Mouse (Mus musculus) liver, postnatal 0 days (tissue): ENCODE data around the gene Taok1. TPM values are rescaled to one million over a fixed set of nuclear protein-coding genes. Genes with fewer than 3 reads are reported as not detected.

Experiments
- ATAC-seq: fragments of 200-750 bp; cut with Nextera tagmentation; 2 replicates; pipeline ENCODE4 v1.8.0; 2017; ENCODE audit warnings: mild to moderate bottlenecking, moderate library complexity
- DNase-seq: peaks from one replicate; pipeline ENCODE4 v3.0.0-alpha.2; 2016
- H3K27ac ChIP-seq: fragments of 300-500 bp; sonication (generic); 2 replicates; pipeline ENCODE4 v1.5.1; 2014; ENCODE audit warnings: antibody characterized with exemption, moderate library complexity, mild to moderate bottlenecking, low read depth
- H3K27me3 ChIP-seq: fragments of 300-500 bp; sonication (generic); 2 replicates; pipeline ENCODE4 v1.6.1; 2014; ENCODE audit warnings: low read length, control low read depth, mixed read lengths; ENCODE audit not compliant: insufficient read depth
- H3K36me3 ChIP-seq: fragments of 300-500 bp; sonication (generic); replicated peaks from 2 replicates; pipeline ENCODE4 v1.6.1; 2014; ENCODE audit warnings: mild to moderate bottlenecking, control low read depth, low read length, moderate library complexity, mixed read lengths; ENCODE audit not compliant: insufficient read depth
- H3K4me1 ChIP-seq: fragments of 300-500 bp; sonication (generic); 2 replicates; pipeline ENCODE4 v1.6.1; 2014; ENCODE audit warnings: antibody characterized with exemption, mild to moderate bottlenecking, control low read depth; ENCODE audit not compliant: insufficient read depth
- H3K4me2 ChIP-seq: fragments of 300-500 bp; sonication (generic); 2 replicates; pipeline ENCODE4 v1.6.1; 2014; ENCODE audit warnings: low read depth, mild to moderate bottlenecking, low read length, moderate library complexity, mixed read lengths
- H3K4me3 ChIP-seq: fragments of 300-500 bp; sonication (generic); 2 replicates; pipeline ENCODE4 v1.5.1; 2014; ENCODE audit warnings: low read depth, low read length
- H3K9ac ChIP-seq: fragments of 300-500 bp; sonication (generic); replicated peaks from 2 replicates; pipeline ENCODE4 v1.6.1; 2014; ENCODE audit warnings: mild to moderate bottlenecking, moderate library complexity
- H3K9me3 ChIP-seq: fragments of 300-500 bp; sonication (generic); 2 replicates; pipeline ENCODE4 v1.6.1; 2016; ENCODE audit warnings: mild to moderate bottlenecking, control low read depth, low read length, mixed read lengths
- CTCF ChIP-seq: sonication (generic); IDR thresholded peaks from 2 replicates; pipeline ENCODE4 v1.5.1; 2016; ENCODE audit warnings: antibody characterized with exemption, low read depth
- EP300 ChIP-seq: IDR thresholded peaks from 2 replicates; pipeline ENCODE4 v1.6.1; 2016; ENCODE audit warnings: antibody characterized with exemption, low read depth, mild to moderate bottlenecking
- WGBS: fragments of 180-500 bp; shearing (Covaris S2); extraction: QIAGEN DNeasy Blood & Tissue Kit; methylation state at CpG from one replicate; pipeline ENCODE4 v1.1.7; 2014; ENCODE audit not compliant: insufficient replicate concordance; 5-methylcytosine and 5-hydroxymethylcytosine counted together
- polyA plus RNA-seq: library from polyadenylated mRNA; unstranded; fragments of >200 nt; fragmentation: Nextera tagmentation; extraction: Ambion mirVana; gene quantifications from 2 replicates; pipeline ENCODE4 v1.2.1, GENCODE M21; 2015

Taok1 gene
- polyA plus RNA-seq, 1 experiment from 2014 or later: 5.0 TPM

- Histone ChIP-seq H3K4me2 (no peak overlapping the region), H3K4me1 (peaks cover under 1% of the 10 kb centered on the region; the same call in 1 of the 2 replicates), H3K9me3 (no peaks in the 10 kb centered on the region), H3K27me3 (peaks cover 2% of the 10 kb centered on the region; the same call in 1 of the 2 replicates), H3K9ac (no peak overlapping the region), H3K4me3 (no peak overlapping the region), H3K27ac (no peak overlapping the region), H3K36me3 (no peaks in the 10 kb centered on the region)
- TF ChIP-seq CTCF: no peak
- TF ChIP-seq EP300: no peak
- no peak for ATAC-seq
- WGBS: 43% methylated on average over 11 of the region's 11 CpGs
- DNase-seq: no peak
Measured at GRCm38 (mm10) chr11:77483510-77484255, 123.9 kb downstream of the Taok1 start.

- ATAC-seq (no peak), DNase-seq (no peak)
- WGBS: 47% methylated on average over 3 of the region's 3 CpGs
- H3K36me3 ChIP-seq: no peaks in the 10 kb centered on the region
- H3K4me2 ChIP-seq: no peak overlapping the region
- no peaks in the 10 kb centered on the region for H3K4me1 ChIP-seq
- H3K27me3 ChIP-seq: no peaks in the 10 kb centered on the region
- TF ChIP-seq EP300 (no peak), CTCF (no peak)
- H3K4me3 ChIP-seq: no peak overlapping the region
- no peak overlapping the region for H3K9ac ChIP-seq
- H3K9me3 ChIP-seq: no peaks in the 10 kb centered on the region
- H3K27ac ChIP-seq: no peak overlapping the region
Measured at GRCm38 (mm10) chr11:77483043-77483442, 124.6 kb downstream of the Taok1 start.

Other genes with a start within 250 kb of the Taok1 start
- gene Coro6, start 145.4 kb downstream of the Taok1 start, polyA plus RNA-seq: 0.05 and 0.38 TPM in 2 replicates
- 0.53 and 0.72 TPM in 2 replicates for gene Ankrd13b, start 118.1 kb downstream of the Taok1 start, polyA plus RNA-seq
- gene Git1, start 114.3 kb downstream of the Taok1 start, polyA plus RNA-seq: 2.1 and 2.5 TPM in 2 replicates
- gene Abhd15, start 92.7 kb downstream of the Taok1 start, polyA plus RNA-seq: 16.2 and 18.5 TPM in 2 replicates
- gene Trp53i13, start 91.8 kb downstream of the Taok1 start, polyA plus RNA-seq: 4.8 and 5.4 TPM in 2 replicates
- 0.18 and 0.28 TPM in 2 replicates for gene Gm10392, start 88.6 kb downstream of the Taok1 start, polyA plus RNA-seq
- gene Nufip2, start 78.3 kb upstream of the Taok1 start, polyA plus RNA-seq: 2.0 and 2.4 TPM in 2 replicates
- not detected in 2 replicates for gene Cryba1, start 117.5 kb upstream of the Taok1 start, polyA plus RNA-seq
- 10.4 and 10.5 TPM in 2 replicates for gene Myo18a, start 155.4 kb upstream of the Taok1 start, polyA plus RNA-seq
- gene Gm10277, start 179.9 kb upstream of the Taok1 start, polyA plus RNA-seq: 0.12 and 0.31 TPM in 2 replicates